Mouse (Mus musculus) adrenal gland, postnatal 25 days (tissue): ENCODE data around the gene Rgs3. TPM values are rescaled to one million over a fixed set of nuclear protein-coding genes. Genes with fewer than 3 reads are reported as not detected.

ENCODE experiments used
- DNase-seq: peaks from one replicate; pipeline ENCODE4 v3.0.0; 2021; ENCODE audit warnings: mixed read lengths
- long read RNA-seq: library from polyadenylated mRNA; stranded (forward); transcript quantifications from one replicate; pipeline ENCODE4 v2.0.0, GENCODE M21; 2021
- total RNA-seq: library from RNA; stranded (reverse); gene quantifications from 2 replicates; pipeline ENCODE4 v1.2.3, GENCODE M21; 2021

Rgs3 gene
- total RNA-seq = 31.5 TPM in 2 replicates
- long read RNA-seq, full-length matches to known transcripts = 34 of 60 reads
- long read RNA-seq, partial matches to known transcripts = 13 of 60 reads
- long read RNA-seq, other reads (novel, unspliced or antisense) = 13 of 60 reads

DNA sequence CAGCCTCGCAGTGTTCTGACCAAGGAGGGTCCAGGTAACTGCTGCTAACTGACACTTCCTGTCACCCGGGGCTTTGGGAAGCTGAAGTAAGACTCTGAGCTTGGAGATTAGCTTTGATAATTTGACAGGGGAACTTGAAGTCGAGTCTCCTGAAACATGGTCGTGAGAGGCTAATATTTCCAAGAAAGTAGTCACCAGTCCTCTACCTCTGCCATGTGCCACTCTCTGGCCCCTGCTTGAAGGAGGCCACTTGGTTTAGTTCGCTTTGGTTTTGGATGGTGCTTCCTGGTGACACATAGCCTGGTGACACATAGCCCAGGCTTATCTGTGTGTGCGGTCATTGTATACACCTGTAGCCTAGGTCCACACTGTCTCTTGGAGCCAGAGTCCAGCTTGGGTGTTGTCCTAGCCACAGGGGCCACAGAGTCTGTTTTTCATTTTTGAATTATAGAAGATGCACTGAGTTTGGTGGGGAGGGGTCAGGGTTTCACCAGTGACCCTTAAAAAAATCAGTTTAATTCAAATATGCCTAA, at the start of gene Rgs3:
TSS of gene Rgs3 (plus strand) at position 51 of the 533 bp plus-strand sequence.
- DNase-seq = no peak

GRCm38 (mm10) chr4:62509946-62510345, 49.7 kb upstream of the Rgs3 start:
- DNase-seq = peak; percentile 89

DNA sequence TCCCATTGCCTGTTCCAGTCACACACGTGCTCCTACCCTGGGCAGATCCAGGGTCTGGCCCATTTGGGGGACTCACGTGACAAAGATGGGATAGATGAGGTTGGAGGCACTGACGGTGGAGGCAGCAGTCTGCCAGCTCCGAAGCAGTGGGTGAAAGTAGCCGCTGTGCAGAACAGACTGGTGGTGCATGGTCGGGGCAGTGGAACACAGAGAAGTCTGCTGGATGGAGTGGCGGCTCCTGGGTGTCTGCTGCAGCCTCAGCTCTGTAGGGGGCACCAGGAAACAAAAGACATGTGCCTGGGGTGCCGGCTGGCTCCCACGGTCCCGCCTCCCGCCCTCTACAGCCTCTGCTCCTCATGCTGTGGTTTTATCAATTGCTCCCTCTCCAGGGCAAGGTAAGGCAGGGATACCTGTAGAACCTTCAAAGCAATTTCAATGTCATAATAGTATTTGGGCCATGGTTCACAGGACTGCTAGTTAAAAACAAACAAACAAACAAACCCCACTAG, 45.6 kb upstream of the Rgs3 start:
- DNase-seq = no peak

DNA sequence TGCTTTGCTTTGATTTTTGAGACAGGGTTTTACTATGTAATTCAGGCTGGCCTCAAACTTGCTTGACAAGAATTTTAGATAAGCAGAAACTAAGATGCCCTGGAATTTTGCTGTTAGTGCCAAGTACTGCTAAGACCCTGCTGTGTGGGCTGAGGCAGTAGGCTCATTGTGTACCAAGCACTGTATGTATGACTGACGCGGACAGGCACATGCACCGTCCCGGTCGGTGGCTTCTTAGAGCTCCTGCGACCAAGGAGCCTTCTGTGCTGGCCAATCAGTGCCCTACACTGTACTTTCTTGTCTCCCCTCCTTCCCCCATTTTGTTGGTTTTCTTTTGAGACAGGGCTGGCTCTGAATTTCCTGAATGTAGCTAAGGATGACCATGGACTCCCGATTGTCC, 44.7 kb upstream of the Rgs3 start:
- DNase-seq = no peak

GRCm38 (mm10) chr4:62515490-62515889, 44.2 kb upstream of the Rgs3 start:
- DNase-seq = no peak

GRCm38 (mm10) chr4:62516079-62516478, 43.6 kb upstream of the Rgs3 start:
- DNase-seq = no peak

GRCm38 (mm10) chr4:62516579-62516978, 43.1 kb upstream of the Rgs3 start:
- no peak for DNase-seq

GRCm38 (mm10) chr4:62517046-62517445, 42.6 kb upstream of the Rgs3 start:
- no peak for DNase-seq

- DNase-seq = no peak
Observed at GRCm38 (mm10) chr4:62517538-62518415, 41.9 kb upstream of the Rgs3 start.

DNA sequence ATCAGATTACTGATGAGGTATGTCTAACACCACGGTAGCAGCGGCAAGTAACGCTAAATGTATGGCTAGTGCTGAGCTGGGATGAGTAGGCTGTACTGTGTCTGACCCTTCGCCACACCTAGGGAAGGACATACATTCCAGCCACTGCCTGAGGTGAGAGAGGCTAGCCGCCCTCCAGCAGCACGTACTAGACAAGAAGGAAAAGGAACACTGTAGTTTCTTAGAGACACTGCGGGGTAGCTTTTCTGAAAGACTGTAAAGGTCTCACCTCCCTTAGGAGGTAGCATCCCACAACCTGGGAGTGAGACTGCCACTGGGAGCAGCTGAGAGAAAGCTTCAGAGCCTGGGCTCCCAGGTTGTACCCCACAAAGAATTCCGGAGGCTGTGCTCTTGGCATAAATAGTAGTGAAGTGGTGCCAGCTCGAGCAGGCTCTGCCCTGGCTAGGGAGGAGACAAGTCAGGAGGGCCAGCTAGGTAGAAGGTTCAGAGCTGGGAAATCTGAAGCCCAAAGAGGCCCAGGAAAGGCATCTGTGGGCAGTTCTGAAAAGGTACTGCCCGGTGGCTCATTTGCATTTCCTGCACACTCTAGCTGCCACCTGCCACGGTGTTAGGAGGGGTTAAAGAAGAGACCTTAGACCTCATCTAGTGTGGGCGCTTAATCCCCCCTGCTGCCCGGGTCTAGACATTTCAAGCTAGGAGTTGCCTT, 41.1 kb upstream of the Rgs3 start:
- DNase-seq = no peak

- DNase-seq = no peak
Observed at GRCm38 (mm10) chr4:62519122-62519848, 40.4 kb upstream of the Rgs3 start.

DNA sequence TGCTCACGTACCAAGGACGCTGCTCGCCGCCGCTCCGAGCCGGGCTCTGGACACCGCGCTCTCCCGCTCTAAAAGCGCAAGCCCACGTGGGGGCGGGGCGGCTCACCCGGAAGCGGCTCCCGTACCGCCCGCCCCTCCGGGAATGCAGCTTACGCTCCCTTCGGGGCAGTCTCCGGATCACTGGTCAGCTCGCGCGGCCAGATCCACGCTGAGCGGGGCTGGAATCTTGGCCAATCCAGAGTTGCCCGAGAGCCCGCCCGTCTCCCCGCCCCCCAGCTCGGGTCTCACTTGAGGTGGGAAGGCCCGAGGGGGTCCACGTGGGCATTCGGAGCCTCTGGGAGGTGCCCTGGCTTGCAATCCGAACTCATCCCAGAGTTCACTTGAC, 39.8 kb upstream of the Rgs3 start, which contains the start of gene Alad:
TSS of gene Alad (minus strand) at position 70 of the 385 bp plus-strand sequence.
- peak; percentile 94 for DNase-seq

DNA sequence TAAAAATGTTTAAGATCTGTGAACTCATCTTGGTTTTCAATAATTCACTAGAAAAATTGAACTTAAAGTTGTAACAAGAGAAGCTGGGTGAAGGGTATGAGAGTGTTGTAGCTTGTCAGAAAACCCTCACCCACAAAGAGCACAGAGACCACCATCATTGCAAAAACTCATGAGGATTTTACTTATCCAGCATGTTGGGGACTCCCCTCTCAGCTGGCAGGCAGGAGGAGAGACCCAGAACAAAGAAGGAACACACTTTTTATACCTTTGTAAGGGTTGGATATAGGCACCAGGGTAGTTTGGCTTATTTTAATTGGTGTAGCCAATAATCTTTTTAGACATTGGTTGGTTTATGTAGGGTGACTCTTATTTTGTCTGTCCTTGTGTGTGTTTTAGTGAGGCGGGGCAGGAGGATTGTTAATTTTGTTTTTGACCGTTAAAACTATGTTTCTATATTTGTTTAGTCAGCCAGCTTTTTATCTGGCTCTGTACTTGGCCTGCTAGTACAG, 38.7 kb upstream of the Rgs3 start:
- no peak for DNase-seq

- DNase-seq = peak; percentile 96
Observed at GRCm38 (mm10) chr4:62524651-62525488, 34.8 kb upstream of the Rgs3 start, which contains the start of the genes Pole3 and 4933430I17Rik. TSS of gene Pole3 (minus strand) at chr4:62525068. TSS of gene 4933430I17Rik (plus strand) at chr4:62525369.

- DNase-seq = no peak
Observed at GRCm38 (mm10) chr4:62525489-62525811, 34.2 kb upstream of the Rgs3 start.

GRCm38 (mm10) chr4:62526256-62526655, 33.4 kb upstream of the Rgs3 start:
- DNase-seq = no peak

- DNase-seq = no peak
Observed at GRCm38 (mm10) chr4:62527655-62528054, 32.0 kb upstream of the Rgs3 start.

DNA sequence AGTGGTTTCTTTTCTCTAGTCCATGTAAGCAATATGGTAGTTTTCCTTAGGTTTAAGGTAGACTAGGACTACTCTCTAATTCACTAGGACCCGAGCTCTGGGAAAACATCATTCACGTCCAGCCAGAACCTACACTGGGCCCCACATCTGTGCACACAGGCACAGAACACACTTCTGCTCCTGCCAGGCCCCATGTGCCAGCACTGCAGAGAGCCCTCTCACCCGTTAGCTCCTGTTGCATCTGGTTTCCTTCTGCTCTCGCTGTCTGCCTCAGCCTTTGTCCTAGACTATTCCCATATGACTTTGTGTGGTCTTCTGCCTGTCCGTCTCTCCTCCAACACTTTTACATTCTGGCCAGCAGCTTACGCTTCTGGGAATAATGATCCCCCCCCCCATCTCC, 25.9 kb upstream of the Rgs3 start:
- no peak for DNase-seq

DNA sequence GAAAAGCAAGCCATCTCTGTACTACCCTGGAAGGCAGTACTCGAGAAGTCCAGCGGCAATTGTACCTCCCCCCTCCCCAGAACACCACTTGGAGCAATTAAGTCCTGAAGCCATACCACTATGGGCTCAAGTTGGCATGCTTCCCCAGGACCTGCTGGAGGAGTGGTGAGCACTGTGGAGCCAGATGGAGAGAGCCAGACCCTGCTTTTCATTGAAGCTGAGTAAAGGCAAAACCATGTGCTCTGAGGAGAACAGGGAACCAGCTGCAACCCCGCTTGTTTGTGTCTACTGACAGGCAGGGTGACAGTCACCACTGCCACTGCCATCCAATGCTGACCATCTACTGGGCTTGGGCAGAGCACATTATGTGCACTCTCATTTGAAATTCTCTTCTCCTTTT, 17.8 kb upstream of the Rgs3 start:
- no peak for DNase-seq

DNA sequence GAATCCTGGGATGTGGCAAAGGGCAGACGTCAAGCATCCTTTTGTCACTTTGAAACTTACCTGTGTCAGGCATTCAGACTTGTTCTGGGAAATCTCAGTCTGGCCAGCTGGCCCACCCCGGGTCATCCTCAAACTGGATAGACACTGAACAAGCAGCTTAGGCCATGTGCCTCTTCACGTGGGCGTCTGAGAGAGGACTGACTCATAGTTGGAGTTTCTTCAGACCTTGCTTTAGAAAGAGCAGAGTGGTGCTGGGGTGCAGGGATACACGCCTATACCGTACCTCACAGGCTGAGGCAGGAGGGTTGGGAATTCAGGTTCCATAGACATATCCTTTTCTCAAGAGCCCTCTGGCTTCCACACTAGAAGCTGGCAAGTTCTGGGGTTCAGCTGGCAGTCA, 15.9 kb upstream of the Rgs3 start:
- DNase-seq = no peak

DNA sequence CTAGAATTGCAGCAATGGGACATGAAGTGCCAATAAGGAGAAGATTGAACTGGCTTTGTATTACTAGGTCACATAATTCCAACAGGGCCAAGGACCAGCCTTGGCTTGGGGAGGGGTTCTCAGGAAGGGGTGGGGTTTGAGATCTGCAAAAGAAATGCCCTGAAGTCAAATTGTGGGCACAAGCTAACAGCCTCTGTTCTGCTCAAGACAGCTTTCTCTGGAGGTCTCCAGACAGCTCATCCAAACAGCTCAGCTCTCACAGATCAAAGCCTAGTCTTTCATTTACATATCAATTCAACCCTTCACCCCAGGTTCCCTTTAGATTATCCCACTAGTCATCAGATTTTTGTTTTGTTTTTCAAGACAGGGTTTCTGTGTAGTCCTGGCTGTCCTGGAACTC, 14.8 kb upstream of the Rgs3 start:
- no peak for DNase-seq
